Mouse (Mus musculus): Measurements from ENCODE around the gene Ccdc62. TPM values are rescaled to one million over a fixed set of nuclear protein-coding genes. Genes with fewer than 3 reads are reported as not detected.

Ccdc62 gene
- 1 to 10 TPM; 2.2 TPM for total RNA-seq (2021)

DNA sequence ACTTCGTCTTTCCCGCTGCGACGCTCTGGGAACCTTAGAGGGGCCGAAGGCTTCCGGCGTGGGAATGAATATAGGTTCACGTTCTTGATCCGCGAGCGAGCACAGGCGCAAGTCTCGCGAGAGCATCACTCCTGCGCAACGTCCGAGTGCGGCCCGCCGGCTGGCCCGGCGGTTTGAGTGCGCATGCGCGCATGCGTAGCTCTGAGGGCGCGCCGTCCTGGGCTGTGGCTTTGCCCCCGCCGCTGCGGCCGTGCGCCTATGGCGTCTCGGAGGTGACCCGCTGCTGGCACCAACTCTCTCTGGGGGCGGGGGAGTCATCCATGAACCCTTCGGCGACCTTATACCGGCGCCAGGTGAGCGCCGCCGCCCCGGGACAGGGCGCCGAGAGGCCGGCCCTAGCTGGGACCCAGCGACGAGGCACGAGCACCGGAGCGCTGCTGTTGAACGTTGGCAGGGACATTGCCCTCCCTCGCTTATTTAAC is at the start of gene Ccdc62:
Ccdc62 (plus strand) TSS at position 172 of the 482 bp plus-strand sequence.
- DNase-seq = peak; percentile 96

DNA sequence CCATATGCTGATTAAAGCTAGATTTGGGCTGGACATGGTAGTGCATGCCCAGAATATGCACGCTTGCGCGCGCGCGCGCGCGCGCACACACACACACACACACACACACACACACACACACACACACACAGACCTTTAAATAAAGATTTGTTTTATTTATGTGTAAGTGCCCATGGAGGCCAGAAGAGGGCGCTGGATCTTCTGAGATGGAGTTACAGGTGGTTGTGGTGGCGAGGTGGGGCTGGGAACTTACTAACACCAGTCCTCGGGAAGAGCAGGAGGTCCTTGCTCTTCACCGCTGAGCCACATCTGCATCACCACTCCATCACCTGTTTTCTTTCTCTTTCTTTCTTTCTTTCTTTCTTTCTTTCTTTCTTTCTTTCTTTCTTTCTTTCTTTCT is 49.7 kb upstream of the Ccdc62 start:
- DNase-seq = no peak

DNA sequence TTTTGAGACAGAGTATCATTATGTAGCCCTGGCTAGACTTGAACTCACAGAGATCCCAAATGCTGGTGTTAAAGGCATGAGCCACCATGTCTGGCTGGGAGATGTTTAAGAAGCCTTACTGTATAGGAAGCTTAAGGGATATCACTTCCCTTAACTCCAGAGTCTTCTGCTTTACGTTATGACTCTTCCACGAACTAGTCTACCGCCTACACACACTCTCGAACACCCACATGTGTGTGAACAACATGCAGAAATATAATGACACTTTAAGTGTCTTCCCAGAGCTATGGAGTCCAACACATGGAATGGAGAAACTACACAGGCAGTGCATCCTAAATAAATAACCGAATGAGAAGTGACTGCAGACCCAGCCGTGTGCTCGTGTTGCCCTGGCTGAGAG is 46.6 kb upstream of the Ccdc62 start:
- no peak for DNase-seq

GRCm38 (mm10) chr5:123884332-123884731 is 46.1 kb upstream of the Ccdc62 start:
- no peak for DNase-seq

- no peak for DNase-seq
Measured at GRCm38 (mm10) chr5:123886365-123886764, 44.1 kb upstream of the Ccdc62 start.

GRCm38 (mm10) chr5:123890312-123890711 is 40.2 kb upstream of the Ccdc62 start:
- DNase-seq = no peak

- DNase-seq = no peak
Measured at GRCm38 (mm10) chr5:123890987-123891386, 39.5 kb upstream of the Ccdc62 start.

DNA sequence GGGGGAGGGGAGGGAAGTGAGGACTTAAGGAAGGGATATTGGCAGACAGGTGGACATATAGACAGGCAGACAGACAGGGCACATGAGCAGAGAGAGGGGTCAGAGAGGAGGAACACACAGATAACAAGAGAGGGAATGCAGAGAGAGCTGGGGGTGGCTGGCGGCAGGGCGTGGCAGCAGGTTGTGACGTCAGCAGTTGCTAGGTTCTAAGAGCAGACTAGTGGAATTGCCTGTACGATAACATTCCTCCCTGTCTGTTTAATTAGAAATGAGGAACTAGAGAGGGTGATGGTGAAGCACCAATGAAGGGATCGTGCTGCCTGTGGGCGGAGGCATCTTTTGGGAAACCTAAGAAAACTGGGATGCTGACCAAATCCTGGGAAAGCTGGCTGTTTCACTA is 38.8 kb upstream of the Ccdc62 start:
- peak; percentile 59 for DNase-seq

DNA sequence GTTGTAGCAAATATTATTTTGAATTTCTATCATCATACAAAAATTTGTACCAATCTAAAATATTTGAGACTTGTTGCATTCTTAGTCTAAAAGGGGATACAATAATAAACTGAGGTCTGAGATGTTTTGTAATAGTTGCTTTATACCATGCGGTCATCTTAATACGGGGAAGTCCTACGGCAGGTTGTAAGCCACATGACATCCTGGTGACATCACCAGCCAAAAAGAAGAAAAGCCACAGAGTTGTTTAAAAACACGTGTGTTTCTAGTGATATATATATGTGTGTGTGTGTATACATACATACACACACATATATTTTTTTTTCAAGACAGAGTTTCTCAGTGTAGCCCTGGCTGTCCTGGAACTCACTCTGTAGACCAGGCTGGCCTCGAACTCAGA is 37.0 kb upstream of the Ccdc62 start:
- no peak for DNase-seq

GRCm38 (mm10) chr5:123896395-123896794 is 34.1 kb upstream of the Ccdc62 start:
- DNase-seq = no peak

GRCm38 (mm10) chr5:123897352-123897751 is 33.1 kb upstream of the Ccdc62 start:
- DNase-seq = no peak

DNA sequence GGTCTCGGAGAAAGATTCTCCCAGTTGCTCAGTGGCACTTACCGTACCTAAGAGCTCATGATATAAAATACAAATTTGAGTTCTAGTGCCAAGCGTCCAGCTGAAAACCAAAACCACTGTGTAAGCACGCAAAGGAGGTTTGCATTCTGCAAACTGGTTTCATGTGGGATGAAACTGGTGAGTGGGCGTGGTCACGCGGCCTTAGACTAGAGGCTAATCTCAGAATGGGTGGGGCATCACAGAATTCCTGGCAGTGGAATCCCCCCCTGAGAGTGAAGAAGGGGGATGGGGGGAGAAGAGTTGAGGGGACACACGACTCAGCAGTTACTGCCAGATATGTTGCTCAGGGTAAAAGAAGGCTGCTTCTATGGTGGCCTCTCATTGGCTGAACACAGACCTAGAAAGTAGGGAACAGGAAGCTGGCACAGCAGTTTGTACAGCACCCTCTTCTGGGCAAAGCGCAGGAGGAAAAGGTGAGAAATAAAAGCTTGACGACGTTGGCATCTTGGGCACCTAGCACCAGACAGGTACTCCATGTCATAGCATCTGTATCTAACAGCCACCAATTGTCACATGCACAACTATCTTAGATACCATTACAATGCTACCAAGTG is 26.3 kb upstream of the Ccdc62 start:
- DNase-seq = peak; percentile 12

DNA sequence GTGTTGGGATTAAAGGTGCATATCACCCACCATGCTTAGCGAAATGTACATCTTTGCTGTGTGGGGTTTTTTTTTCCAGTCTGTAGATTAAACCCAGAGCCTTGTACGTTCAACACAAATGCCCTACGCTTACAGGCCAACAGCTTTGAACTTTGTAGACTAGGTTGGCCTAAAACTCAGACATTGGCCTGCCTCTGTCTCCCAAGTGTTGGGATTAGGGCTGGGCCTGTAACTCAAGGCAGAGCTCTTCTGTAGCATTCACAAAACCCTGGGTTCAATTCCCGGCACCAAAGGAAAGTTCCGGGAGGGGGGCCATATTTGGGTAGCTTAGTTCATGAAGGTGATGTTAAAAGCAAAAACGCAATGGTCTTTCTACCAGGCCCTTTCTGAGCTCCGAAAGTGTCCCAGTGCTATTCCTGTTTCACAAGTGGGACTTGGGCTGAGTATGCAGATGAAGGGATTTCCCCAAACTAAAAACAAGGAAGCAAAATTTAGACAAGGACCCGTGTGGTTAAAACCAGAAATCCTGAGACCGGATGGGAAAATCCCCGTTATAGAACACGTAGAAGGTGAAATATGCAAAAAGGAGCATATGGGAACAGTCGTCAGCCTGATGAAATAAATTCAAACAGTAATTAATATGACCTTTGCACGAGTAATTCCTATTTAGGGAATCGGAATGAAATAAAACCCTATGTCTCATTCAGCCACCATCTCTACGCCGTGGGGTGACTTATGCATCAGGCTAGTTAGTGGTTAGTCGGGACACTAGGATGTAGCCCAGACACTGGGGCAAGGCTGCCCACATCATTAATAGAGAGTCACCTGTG is 24.1 kb upstream of the Ccdc62 start:
- DNase-seq = no peak

- peak; percentile 100 for DNase-seq
Measured at GRCm38 (mm10) chr5:123906976-123907630, 23.4 kb upstream of the Ccdc62 start, which contains the start of gene Denr. Gene Denr, plus strand, starts transcription at chr5:123907175.

GRCm38 (mm10) chr5:123907631-123907977 is 22.9 kb upstream of the Ccdc62 start:
- DNase-seq = no peak

- no peak for DNase-seq
Measured at GRCm38 (mm10) chr5:123914852-123915251, 15.6 kb upstream of the Ccdc62 start.

DNA sequence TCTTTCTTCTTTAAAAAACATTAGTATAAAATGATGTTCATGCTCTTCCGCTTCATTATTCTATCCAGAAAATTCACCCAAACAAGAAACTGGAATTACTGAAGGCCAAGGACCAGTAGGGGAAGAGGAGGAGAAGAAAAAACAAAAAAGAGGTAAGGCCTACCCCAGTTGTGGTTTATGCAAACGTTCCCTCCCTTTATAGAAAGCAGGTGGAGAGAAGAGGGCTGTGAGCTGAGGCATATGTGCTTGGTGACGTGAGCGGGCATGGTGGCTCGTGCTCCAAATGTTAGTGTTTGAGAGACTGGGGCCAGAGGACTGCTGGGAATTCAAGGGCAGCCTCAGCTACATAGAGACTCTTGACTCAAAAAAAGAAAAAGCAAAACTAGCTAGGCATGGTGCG is 8.4 kb upstream of the Ccdc62 start:
- DNase-seq = no peak

- DNase-seq = no peak
Measured at GRCm38 (mm10) chr5:123927118-123927517, 3.4 kb upstream of the Ccdc62 start, which contains the start of gene Gm43518. Gene Gm43518, plus strand, starts transcription at chr5:123927418.

- DNase-seq = no peak
Measured at GRCm38 (mm10) chr5:123931131-123931530, 652 bp downstream of the Ccdc62 start.

GRCm38 (mm10) chr5:123932927-123933326 is 2.4 kb downstream of the Ccdc62 start:
- no peak for DNase-seq

GRCm38 (mm10) chr5:123933556-123933955 is 3.1 kb downstream of the Ccdc62 start:
- no peak for DNase-seq

DNA sequence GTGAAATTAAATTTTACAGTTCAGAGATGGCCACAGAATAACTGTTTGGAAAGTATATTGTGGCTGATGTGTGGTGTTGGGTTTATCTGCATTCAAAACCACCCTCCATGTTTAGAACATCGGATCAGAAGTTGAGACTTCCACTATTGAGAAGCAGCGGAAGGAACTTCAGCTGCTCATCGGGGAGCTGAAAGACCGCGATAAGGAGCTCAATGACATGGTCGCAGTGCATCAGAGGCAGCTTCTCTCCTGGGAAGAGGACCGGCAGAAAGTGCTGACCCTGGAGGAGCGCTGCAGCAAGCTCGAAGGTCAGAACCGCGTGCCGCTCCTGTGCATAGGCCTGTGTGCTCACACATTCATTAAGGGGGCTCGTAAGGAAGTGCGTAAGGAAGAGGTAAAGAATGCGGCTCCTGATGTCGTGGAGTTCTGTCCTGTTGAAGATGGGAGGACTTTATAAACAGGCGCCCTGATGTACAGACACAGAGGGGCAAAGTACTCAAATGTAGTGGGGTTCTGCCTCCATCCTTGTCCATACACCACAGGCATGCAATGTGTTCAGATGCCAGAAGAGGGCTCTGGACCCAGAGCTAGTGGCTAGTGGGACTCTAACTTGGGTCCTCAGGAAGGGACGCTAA is 3.6 kb downstream of the Ccdc62 start:
- DNase-seq = peak; percentile 27

- DNase-seq = no peak
Measured at GRCm38 (mm10) chr5:123935931-123936330, 5.5 kb downstream of the Ccdc62 start.

Data from heart, postnatal 4 days (tissue).